Mouse (Mus musculus): Measurements from ENCODE around the gene Stk38. TPM values are rescaled to one million over a fixed set of nuclear protein-coding genes. Genes with fewer than 3 reads are reported as not detected.

Stk38 gene
- total RNA-seq, 2 experiments from 2014 or later: 32.8 to 38.2 TPM

DNA sequence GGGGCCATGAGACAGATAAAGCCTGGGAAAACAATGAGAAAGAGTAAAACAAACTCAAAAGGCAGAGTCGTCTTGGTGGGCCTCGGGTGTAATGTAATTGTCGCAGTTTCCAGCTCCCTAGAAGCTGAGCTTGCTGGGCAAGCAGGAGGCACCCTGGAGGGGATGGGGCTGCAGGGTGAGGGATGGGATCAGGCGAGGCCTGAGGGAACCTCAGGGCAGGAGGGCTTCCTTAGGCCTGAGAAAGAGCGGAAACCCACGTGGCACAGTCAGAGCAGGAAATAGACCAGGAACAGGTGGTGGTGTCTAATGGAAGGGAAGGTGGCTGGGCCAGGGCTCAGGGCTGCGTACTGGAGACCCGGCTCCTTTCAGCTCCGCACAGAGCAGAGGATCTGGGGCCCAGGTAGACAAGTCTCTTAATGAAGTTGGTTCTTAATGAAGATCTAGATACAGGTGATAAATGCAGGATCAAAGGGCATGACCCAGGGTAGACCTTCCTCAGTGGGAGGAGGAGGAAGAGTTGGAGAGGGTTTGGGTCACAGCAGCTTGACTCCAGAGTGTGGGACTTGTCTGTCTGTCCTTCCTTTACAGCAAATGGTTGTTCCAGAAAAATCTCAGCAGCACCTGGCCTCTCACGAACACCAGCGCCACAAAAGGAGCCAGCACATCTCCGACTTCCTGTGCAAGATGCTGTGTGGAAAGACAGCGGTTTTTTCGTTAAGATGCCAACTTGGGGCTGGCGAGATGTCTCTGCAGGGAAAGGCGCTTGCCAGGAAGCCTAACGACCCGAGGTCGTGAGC lies 73.5 kb downstream of the Stk38 start:
- intact Hi-C loops (cut with DNase I): no loop called here
- DNase-seq (ENCODE audit: low spot score): no peak

DNA sequence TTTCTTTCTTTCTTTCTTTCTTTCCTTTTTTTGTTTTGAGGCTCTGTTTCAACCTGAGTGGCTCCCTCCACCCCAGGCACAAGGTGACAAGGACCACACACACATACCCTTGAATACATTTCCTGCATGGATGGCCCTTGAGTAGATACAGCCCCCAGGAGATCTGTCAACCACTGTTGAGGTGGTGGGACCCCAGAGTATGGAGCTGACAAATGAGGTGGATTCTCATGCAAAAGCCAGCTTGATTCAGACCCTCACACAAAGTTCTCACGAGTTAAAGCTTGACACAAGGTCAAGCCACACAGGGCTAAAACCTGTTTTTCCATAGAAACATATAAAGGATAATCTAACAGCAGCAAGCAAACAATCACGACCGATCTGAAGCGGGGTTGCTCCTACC lies 75.5 kb downstream of the Stk38 start:
- no peak for DNase-seq (ENCODE audit: low spot score)
- intact Hi-C loops (cut with DNase I): no loop called here

DNA sequence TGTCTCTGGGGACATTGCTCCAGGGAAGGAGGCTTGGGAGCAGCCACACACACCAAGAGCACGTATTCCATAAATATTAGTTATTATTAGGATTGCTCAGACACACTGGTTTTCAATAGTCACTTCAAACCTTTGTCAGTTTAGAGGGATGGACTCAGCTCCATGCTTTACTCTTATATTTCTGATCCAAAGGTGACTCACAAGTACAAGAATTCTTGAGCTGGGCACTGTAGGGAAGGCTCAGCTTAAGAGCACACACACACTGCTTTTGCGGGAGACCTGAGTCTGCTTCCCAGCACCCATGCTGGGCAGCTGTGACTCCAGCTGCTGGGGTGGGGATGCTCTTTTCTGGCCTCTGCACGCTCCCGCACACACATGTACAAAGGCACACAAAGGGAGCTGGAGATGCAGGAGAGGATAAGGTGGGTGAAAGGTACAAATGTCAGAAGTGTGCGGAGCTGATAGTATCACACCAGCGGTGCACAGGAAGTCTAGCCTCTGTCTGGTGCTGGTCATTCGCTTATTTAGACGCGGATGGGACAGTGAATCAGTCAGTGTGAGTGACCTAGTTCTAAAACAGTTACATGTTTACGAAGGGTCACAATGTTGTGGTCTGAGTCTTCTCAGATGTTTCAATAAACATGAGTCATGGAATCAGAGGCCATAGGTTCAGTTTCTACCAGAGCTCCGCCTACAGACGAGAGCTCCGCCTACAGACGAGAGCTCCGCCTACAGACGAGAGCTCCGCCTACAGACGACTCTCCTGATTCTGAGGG lies 76.2 kb downstream of the Stk38 start:
- intact Hi-C loops (cut with DNase I): loop anchor here (2.0 kb wide), 1 partner anchor 21 kb away; no protein-coding TSS in a partner anchor
- DNase-seq (ENCODE audit: low spot score): no peak

- DNase-seq (ENCODE audit: low spot score): peak; percentile 86
- intact Hi-C loops (cut with DNase I): loop anchor here (2.0 kb wide), 1 partner anchor 22 kb away; no protein-coding TSS in a partner anchor
Measured at GRCm38 (mm10) chr17:28930392-28931074, 77.3 kb downstream of the Stk38 start.

DNA sequence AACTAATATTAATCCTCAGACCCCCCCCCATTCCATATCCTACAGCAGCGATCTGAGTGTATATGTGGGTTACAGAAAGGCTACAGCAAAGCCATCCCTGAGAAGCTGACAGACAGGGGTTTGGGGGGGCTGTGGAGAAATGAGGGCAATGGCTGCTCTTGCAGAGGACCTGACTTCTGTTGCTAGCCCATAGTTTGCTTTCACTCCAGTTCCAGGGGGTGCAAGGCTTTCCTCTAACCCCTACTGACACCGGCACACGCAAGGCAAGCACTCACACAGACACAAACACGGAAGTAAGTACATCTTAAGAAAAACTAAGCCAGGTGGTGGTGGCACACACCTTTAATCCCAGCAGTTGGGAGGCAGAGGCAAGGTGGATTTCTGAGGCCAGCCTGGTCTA lies 78.4 kb downstream of the Stk38 start:
- no peak for DNase-seq (ENCODE audit: low spot score)
- intact Hi-C loops (cut with DNase I): no loop called here

DNA sequence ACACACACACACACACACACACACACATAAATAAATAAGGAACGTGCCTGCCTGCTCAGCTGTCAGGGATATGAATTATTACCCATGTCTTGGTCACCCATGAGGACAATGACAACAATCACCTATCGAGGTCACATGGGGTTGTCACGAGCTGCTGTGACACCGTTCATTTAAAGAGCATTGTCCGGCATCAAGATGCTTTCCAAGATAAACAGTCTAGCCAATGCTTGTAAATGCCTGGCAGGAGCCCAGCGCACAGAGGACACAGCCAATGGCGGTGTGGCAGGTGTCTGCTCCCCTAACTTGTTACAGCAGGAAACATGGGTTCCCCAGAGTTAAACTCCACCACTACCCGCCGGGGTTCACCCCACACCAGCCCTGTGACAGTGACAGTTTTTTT lies 79.8 kb downstream of the Stk38 start:
- DNase-seq (ENCODE audit: low spot score): no peak
- intact Hi-C loops (cut with DNase I): no loop called here

GRCm38 (mm10) chr17:28926866-28927635 lies 80.7 kb downstream of the Stk38 start:
- DNase-seq (ENCODE audit: low spot score): no peak
- intact Hi-C loops (cut with DNase I): loop anchor here (1.0 to 2.0 kb wide), 3 partner anchors 22 to 237 kb away; partner anchors contain the start of gene Slc26a8

DNA sequence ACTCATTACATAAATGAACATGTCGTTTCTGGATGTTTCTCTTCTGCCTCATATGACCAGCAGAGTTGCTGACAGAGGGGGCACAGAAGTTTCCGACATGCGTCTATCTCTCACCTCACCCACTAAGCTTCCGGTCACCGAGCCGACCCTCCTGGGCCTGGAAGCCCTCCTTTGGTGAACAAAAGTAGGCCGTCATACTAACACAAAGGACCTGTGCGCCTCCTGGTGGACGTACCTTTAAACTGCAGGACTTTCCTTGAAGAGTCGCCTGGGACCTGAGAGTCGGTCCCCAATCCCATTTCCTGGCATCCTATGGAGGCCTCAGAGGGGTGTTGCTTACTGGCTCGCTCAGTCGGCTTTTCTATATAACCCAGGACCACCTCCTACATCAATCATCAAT lies 81.4 kb downstream of the Stk38 start:
- intact Hi-C loops (cut with DNase I): loop anchor here (1.0 to 2.0 kb wide), 3 partner anchors 22 to 236 kb away; partner anchors contain the start of gene Slc26a8
- DNase-seq (ENCODE audit: low spot score): peak; percentile 49

- DNase-seq (ENCODE audit: low spot score): no peak
- intact Hi-C loops (cut with DNase I): loop anchor here (2.0 kb wide), 1 partner anchor 162 kb away; no protein-coding TSS in a partner anchor
Measured at GRCm38 (mm10) chr17:28924957-28925595, 82.7 kb downstream of the Stk38 start.

GRCm38 (mm10) chr17:28922096-28922495 lies 85.7 kb downstream of the Stk38 start:
- no peak for DNase-seq (ENCODE audit: low spot score)
- intact Hi-C loops (cut with DNase I): no loop called here

DNA sequence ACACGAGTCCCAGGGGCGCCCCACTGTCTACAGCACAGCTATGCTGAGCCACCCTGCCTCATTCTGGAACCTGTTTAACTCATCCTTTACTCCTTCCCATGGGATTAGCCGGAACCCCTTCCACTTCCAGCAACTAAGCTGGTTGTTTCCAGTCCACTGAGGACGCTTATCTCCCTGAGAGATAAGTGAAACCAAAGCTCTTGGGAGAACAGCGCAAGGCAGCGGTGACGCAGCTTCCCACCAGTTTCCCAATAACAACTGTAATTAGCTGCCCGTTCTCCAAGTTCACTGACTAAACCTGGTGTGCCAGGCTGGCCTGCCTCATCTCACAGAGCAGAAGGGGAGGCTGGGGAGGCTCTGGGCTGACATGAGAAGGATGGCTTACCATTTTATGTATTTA lies 86.7 kb downstream of the Stk38 start:
- no peak for DNase-seq (ENCODE audit: low spot score)
- intact Hi-C loops (cut with DNase I): no loop called here

Other genes starting within 250 kb of the Stk38 start
- gene Mapk13, start 238.7 kb downstream of the Stk38 start, total RNA-seq (2021): under 1 TPM; 0.17 to 0.18 TPM
- 10 to 100 TPM; 12.4 to 16.2 TPM for gene Brpf3, start 206.9 kb downstream of the Stk38 start, total RNA-seq (2021)
- not detected for gene Pnpla1, start 149.6 kb downstream of the Stk38 start, total RNA-seq (2021)
- gene 4930539E08Rik, start 92.7 kb downstream of the Stk38 start, total RNA-seq (2021): under 1 TPM; 0.05 to 0.50 TPM
- under 1 TPM in 1 of 2 experiments, not detected in 1; 0.42 TPM for gene Pxt1, start 64.2 kb downstream of the Stk38 start, total RNA-seq (2021)
- gene Kctd20, start 56.0 kb downstream of the Stk38 start, total RNA-seq (2021): 10 to 100 TPM; 54.9 to 64.2 TPM
- gene Srsf3, start 24.6 kb upstream of the Stk38 start, total RNA-seq (2021): 10 to 100 TPM; 68.9 to 75.4 TPM
- gene Cdkn1a, start 83.0 kb upstream of the Stk38 start, total RNA-seq (2021): 100 to 1,000 TPM in 1 of 2 experiments, 10 to 100 TPM in 1; 30.1 to 102 TPM
- under 1 TPM; 0.13 to 0.39 TPM for gene Rab44, start 106.2 kb upstream of the Stk38 start, total RNA-seq (2021)
- 1 to 10 TPM; 5.1 to 5.6 TPM for gene Cpne5, start 230.2 kb upstream of the Stk38 start, total RNA-seq (2021)

Measured in heart, postnatal 25 days (tissue).